Mouse (Mus musculus) embryo, embryonic 10.5 days (tissue): ENCODE data around the gene Socs1.

Experiments used
- DNase-seq: peaks from one replicate; pipeline ENCODE4 v3.0.0-alpha.2; 2015; ENCODE audit warnings: low spot score

The Socs1 gene

DNA sequence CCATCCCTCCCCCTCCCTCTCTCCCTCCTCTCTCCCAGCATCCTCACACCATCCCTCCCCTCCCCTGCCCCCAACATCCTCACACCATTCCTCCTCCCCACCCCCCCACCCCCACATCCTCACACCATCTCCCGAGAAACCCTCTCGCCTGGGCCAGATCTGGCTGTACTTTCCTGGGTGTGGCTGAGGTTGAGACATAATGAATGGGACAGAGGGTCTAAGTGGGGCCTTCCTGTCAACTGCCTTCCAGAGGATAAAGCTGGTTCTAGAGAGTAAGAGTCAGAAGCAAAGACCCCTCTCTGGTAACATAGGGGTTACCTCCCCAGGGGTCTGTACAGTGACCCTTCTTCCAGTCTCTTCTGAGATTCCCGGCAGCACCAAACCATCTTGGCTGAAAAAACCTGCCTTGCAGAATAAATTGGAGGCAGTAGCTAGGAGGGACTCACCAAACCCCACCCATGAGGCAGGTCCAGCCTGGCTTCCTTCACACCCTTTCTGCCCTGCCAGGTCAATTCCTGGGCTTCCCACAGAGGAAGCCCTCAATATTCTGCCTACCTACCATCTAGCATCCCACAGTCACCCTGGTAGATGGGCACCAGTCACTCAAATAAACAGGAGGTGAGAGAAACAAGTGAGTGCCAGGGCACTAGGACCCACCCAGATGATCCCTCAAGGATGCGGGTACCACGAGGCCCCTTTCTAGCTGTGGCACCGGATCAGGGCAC is 21.6 kb downstream of the Socs1 start:
- no peak for DNase-seq

DNA sequence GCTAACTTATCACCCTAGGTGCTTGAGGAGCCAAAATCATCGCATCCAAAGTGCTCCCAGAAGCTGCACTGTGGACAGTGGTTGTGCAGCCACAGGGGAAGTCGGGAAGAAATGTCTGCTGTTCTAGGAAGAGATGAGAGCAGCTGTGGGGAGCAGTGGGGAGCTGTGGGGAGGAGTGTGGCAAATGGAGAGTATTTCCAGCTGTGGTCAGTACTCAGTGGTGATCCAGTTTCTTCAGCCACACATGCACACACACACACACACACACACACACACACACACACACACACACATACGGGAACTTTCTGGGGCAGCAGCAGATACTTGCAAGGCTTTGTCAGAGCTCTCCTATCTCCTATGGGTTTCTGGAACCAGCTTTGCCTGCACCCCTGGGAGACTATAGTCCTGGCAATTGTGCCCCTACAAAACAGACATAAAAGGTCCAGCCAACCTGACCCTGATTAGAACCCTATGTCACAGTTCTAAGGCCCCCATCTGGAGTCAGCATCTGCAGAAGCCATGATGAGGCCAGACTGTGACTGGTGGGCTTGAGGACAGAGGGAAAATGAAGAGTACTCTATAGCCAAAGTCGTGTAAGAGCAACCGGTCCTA is 22.7 kb downstream of the Socs1 start:
- DNase-seq, result no peak

DNA sequence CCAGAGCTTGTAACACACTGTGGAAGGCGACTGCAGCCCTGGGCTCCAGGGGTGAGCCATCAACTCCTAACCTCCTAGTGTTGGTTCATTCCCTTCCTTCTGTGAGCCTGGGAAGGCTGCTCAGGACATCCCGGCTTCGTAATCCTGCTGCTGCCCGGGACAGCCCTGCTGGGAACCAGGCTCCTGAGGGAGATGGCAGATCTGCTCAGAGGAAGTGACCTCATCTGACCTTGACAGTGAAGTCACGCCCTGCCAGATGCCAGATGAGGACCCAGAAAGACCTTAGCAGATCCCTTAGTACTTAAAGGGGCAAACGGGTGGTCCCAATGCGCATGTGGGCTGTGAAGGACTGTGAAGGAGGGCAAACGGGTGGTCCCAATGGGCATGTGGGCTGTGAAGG is 24.2 kb downstream of the Socs1 start:
- DNase-seq, result no peak

DNA sequence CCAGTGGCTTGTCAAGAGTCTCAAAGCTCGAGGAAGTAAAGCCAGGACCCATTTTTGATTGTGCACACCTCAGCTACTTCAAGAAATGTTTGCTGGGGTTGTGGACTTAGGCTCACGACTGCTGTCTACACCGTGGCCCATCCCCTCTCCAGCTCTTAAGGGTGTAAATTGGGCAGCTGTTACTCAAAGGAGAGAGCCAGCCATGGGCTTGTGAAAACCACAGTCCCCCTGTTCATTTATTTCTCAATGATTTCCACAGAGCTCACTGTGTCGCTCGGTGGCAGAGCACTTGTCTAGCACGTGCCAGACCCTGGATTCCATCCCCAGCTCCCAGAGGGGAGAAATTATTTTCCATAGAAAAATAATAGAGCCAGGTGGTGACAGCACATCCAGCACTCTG is 29.2 kb downstream of the Socs1 start:
- DNase-seq, result no peak

DNA sequence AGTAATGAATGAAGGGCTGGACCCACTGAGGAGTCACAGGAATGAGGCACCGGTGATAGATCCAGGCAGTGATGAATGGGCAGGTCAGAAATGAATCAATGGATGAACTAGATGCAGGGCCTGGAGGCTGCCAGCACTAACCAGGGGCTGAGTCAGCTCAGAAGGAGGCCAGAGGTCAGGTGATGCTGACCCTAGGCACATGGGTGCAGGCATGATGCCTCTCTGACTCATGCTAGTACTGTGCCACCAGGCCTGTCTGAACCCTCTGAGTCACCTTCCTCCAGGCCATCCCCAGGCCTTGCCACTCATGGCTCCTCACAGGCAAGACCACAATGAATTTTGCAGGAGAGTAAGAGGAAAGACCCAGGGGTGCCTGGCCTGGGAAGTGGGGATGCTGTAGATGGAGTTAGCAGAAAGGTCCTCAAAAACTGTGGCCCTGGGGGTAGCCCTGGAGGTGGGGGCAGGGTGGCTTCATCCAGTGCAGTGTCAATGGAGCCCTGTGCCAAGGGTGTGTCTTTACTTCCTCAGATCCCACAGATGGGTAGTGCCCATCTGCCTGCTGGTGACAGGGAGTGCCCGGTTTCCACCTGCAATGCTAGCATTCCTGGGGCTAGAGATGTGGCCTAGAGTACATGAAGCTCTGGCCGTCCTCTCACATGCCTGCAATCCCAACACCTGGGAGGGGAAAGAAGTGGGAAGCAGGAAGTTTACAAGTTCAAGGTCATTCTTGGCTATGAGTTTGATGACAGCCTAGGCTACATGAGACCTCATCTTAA is 30.6 kb downstream of the Socs1 start:
- no peak for DNase-seq

DNA sequence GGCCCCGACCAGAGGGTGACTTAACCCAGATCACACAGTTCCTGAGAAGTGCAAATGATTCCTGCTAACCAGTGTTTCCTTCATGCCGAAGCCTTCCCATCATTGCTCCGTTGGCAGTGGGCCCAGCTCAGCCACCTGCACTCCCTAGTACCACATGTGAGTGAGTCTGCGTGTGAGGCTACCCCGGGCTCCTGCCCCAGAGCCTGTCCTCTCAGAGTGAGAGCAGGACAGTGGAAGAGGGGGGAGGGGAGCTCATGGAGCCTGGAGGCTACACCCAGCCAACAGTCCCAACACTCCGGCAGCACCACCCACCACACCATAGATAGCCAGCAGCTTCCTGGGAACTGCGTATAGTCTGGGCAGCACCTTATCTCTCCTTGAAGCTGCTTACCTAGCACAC is 35.5 kb downstream of the Socs1 start:
- DNase-seq, result no peak

DNA sequence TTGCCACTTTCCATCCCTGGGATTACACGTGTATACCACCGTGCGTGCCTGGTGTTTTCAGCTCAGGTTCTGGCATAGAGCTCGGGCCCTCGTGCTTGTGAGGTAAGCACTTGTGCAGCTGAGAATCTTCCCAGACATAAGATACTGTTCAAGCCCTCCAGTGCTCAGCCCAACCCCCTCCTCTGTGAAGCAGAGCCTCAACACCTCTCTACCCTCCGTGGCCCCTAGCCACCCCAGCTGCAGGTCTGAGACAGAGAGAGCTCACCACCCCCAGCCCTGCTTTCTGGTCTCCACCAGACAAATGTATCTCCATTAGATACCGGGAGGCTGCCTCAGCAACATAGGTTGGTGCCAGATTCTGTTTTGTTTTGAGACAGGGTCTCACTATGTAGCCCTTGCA is 36.1 kb downstream of the Socs1 start:
- no peak for DNase-seq

DNA sequence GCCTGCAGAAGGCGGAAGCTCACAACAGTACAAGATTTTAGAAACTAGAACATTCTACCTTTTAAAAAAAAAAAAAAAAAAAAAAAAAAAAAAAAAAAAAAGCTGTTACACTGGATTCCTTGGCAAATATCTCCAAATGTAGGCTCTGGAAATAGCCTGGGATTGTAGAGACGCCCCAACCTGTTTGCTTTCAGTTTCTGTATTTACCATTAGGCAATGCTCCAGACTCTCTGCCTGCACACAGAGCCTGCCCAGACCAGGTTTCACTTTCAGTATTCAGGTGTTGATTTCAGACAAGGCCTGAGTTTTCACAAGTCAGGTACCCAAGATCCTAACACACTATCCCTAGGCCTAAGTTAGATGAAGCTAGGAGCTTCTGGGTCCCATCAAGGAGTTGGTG is 44.3 kb downstream of the Socs1 start:
- DNase-seq, result no peak

DNA sequence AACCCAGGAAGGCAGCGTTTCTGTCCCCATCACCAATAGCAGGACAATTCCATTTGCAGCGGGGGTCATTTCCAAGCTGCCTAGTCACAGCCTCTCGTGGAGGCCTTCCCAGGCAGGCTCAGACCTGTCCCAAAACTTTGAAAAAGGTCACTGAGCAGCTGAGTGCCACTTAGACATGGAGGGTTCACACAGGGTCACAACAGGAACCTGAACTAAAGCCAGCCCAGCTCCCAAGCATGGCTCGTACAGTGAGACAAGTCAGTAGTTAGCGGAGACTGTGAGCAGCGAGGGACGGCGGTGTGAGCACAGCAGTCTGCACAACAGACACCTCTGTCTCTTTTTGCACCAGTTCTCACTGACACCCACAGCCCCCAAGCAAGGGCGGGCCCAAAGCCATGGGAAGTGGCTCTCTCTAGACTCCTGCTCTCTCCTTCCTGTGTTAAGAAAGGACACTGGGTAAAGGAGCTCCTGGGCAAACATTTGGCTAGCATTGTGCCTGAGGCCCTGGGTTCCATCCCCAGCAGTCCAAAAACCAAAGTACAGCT is 45.4 kb downstream of the Socs1 start:
- no peak for DNase-seq

DNA sequence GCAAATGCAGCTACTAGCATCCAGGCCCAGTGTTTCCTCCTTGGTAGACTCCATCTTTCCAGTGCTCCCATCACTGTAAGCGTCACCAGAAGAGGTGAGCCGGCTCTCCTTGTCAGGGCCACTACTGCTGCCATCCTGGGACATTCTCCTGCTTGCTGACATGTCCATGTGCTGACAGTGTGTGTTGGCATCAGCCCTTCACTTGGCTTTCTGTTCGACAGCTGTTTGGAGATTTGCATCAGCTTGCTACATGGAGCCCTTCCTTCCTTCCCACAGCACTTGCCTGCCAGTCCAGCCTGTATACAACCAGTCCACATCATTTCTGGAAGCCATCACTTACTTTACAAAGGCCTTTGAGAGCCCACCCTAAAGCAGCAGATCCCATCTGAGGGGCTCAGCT is 46.5 kb downstream of the Socs1 start:
- no peak for DNase-seq

DNA sequence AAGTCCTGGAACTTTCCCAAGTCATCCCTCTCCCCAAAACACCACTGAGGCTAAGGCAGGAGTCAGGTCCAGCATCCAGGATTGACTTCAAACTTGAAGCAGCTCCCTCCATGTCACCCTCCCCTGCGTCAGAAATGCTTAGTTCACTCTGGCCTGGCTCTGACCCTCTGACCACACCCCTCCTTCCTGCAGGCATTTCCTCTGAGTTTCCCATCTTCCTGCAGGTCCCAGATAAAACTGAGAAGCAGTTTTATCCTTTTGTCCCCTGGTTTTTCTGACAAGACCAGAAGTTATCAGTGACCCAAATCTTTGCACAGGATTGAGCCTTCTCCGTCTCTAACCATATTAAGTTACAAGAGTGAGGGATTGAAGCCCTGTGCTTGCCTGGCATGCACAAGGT is 47.8 kb downstream of the Socs1 start:
- peak; percentile 35 for DNase-seq

DNA sequence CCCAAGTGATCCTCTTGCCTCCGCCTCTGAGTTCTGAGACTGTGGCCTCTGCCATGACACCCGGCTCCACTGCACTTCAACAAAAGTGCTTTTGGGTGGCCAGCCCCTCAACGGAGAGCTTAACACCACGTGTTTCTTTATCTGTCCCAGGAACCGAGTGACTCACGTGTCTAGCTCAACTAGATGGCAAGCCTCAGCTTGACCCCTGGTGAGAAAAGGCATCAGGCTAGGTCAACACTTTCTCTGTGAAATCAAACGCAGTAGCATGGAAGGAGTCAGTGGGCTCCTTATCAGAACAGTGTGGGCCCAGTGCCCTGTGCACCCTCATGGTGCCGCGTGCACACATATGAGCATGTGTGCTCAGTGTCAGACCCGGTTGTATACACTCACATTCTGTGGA is 49.0 kb downstream of the Socs1 start:
- DNase-seq, result no peak

DNA sequence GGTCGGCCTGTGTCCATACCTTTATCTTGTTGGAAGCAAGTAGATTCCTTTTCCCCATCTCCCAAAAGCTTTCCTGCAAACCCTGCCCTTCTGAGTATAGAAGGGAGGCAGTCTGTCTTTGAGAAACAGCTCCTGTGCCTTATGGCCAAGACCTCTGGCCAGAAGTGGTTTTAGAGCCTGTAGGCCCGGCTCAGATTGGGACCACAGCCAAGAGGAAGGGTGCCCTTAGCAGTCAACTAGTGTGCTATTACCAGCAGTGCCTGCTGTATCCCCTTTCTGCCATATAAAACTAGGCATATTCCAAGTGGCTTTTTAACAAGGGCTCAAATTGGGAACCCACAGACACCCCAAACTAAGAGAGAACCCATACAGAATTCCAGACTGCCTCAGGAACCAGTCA is 49.6 kb downstream of the Socs1 start:
- DNase-seq, result no peak

DNA sequence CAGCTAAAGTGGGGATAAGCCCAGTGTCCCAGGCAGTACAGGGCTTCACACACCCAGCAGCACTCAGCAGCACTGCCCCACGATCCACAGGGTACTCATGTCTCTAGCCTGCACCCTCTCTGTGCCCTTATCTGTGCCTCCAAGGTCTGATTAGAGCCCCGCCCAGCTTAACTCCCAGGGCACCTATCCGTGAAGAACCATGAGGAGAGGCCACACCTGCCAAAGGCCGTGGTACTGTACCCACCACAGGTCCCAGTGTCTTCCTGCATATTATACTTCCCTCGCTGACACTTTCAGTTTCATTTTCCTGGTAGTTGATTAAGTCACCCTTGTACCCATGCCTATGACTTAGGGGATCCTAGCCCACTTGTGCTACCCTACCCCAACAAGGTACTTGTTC is 52.9 kb downstream of the Socs1 start:
- DNase-seq, result no peak
